Mouse (Mus musculus) ovary, postnatal 14 days (tissue): ENCODE measurements around the gene Esp22.
"Not testable (repeated sequence)": the region's sequence is repeated elsewhere in the genome, so short reads cannot be mapped to it uniquely, and the experiment has no call there.

Experiments
- DNase-seq: peaks from one replicate; pipeline ENCODE4 v3.0.0; 2022; ENCODE audit warnings: low spot score

Gene Esp22

GRCm38 (mm10) chr17:39095034-39095433 is at the start of gene Esp22:
Esp22 (plus strand) TSS chr17:39095334.
- no peak for DNase-seq

- no peak for DNase-seq
Measured at GRCm38 (mm10) chr17:39063641-39064040, 31.5 kb upstream of the Esp22 start.

GRCm38 (mm10) chr17:39076937-39077336 is 18.2 kb upstream of the Esp22 start, which contains the start of gene Esp23:
Esp23 (minus strand) TSS chr17:39077037.
- DNase-seq, result no peak

- DNase-seq, result not testable (repeated sequence)
Measured at GRCm38 (mm10) chr17:39107126-39107525, 12.0 kb downstream of the Esp22 start.

- DNase-seq, result not testable (repeated sequence)
Measured at GRCm38 (mm10) chr17:39129156-39129555, 34.0 kb downstream of the Esp22 start.
